Mouse (Mus musculus): ENCODE results near the gene Dcun1d1. TPM values are rescaled to one million over a fixed set of nuclear protein-coding genes. Genes with fewer than 3 reads are reported as not detected.

Gene Dcun1d1
- total RNA-seq, 2 experiments from 2014 or later, result 65.0 to 72.9 TPM

DNA sequence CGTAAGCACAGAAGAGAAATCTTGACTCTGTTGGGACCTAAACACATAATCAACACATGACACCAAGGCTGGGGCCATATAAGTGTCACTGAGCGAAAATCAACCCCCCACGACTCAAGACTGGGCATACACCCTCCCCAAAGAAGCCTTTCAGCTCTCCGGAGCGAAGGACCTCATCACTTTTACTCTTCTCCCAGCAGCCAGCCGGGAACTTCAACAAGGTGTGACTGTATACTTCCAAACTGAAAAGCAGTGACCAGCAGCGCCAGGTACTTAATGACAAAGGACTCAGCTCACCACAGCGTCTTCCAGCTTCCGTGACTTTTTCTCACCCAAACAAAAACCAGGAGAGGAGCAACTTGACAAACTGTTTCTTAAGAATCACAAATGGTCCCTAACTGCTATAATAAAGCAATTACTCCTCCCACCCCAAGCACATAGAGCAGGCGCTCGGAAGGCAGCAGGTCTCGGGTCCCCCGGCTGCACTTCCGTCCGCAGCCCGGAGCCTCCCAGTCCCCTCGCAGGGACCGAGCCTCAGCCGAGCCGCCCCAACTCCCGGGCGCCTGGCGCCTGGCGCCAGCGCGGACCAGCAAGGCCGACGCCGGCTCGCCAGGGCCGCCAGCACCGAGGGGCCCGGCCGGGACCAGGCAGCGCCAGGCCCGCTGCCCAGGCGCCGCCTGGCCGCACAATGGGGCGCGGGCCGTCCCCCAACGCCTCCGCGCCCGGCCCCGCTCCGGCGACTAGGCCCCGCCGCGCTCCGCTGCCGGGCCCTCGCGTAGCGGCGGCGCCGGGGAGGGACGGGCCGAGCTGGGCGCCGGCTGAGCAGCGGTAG lies 5.1 kb downstream of the Dcun1d1 start:
- DNase-seq (ENCODE audit: extremely low spot score in 1 of 2, low spot score in 1 of 2), result peak; percentile 28 to 41

DNA sequence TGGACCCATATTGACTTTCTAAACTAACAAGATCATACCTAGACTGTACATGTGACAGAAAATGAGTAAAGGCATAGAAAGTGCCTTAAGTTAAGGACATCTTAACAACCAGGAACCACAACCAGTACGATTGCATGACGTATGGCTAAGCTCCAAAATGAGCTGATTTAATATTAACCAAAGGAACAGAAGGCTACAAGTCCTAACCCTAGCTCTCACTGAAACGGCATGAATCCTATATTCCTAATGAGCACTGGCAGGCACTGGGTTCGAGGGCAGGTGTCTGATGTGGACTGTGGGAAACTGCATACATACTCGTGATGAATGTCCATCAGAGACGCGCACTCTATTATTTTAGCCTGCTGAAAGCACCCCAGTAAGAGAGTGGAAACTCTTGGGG lies 5.9 kb downstream of the Dcun1d1 start:
- no peak for DNase-seq (ENCODE audit: extremely low spot score in 1 of 2, low spot score in 1 of 2)

DNA sequence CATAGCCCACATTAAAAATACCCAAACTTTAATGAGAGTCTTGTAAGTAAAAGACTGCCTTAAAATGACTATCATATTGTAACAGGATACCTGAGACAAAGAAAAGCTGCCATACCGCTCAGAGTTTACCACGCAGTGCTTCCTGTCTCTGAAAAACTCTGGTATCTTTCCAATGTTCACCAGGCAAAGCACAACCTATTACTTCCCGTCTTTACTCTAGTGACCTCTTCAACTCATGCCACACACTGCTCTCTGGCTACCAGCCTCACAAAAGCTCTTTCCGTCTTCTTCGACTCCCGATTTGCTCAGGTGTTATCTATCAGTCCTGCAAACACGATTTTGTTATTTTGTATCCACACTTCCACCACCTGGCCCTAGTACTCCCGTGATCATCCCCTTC lies 7.4 kb downstream of the Dcun1d1 start:
- no peak for DNase-seq (ENCODE audit: extremely low spot score in 1 of 2, low spot score in 1 of 2)

DNA sequence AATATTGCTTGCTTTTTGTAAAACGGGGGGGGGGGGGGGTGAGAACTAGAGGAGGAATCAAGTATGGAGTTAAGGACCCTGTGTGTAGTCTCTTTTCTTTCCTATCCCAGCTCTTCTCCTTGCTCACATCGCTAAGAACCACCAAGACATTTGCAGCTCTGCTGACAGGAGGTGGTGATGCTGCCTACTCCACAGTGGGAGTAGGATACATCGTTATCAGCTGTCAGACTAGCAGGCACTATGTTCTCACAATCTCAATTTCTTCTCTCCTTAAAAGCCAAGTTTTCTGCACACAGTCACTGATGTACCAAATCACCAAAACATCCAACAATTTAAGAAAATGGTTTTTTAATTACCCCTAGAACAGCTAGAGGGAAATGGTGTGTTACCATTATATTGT lies 7.8 kb downstream of the Dcun1d1 start:
- no peak for DNase-seq (ENCODE audit: extremely low spot score in 1 of 2, low spot score in 1 of 2)

DNA sequence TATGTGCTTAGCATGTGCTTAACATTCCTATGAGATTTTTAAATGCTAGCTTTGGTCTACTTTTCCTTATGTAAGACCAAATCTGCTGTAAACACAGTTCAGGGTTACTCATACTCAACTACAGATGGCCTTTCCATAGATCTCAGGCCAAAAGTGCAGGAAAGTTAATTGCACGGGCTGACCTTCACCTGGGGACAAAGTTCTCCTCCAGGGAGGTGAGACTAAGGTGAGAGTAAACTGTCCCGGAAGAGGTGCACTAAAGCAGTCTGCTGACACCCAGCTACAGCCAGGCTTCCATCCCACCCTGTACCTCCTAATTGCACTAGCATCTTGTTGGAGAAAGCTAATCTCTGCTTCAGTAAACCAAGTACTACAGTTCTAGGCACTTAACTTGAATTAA lies 11.4 kb downstream of the Dcun1d1 start:
- DNase-seq (ENCODE audit: extremely low spot score in 1 of 2, low spot score in 1 of 2), result no peak

DNA sequence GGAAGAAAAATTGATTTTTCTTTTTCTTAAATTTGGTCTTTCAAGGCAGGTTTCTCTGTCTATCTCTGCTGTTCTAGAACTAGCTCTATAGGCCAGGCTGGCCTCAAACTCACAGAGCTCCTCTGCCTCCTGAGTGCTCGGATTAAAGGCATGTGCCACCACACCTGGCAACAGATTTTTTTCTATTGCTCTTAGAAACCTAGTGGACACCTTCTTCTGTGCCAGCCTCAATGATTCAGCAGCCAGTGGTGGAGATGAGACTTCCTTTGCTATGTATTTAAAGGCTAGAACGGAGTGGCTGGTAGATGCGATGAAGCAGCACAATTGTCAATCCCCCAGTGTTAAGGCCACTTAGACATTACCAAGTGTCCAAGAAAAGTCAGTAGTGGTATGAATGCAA lies 13.2 kb downstream of the Dcun1d1 start:
- no peak for DNase-seq (ENCODE audit: extremely low spot score in 1 of 2, low spot score in 1 of 2)

DNA sequence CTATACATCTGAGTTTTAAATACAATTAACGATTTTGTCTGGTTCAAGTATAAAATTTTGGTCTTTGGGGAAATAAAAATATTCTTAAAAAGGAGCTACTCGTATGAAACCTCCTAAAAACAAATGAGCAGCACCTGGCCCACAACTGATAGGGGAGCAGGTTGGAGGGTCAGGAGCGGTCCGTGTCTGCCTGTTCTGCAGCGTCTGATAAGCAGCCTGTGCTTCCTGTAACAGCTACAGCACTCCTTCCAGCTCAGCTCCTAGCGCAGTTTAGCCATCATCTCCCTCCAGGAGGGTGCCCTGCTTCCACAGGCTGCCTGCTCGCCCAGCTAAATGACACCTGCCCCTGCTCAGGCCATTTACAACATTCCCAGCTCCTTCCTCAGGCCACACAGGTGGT lies 13.8 kb downstream of the Dcun1d1 start:
- no peak for DNase-seq (ENCODE audit: extremely low spot score in 1 of 2, low spot score in 1 of 2)

DNA sequence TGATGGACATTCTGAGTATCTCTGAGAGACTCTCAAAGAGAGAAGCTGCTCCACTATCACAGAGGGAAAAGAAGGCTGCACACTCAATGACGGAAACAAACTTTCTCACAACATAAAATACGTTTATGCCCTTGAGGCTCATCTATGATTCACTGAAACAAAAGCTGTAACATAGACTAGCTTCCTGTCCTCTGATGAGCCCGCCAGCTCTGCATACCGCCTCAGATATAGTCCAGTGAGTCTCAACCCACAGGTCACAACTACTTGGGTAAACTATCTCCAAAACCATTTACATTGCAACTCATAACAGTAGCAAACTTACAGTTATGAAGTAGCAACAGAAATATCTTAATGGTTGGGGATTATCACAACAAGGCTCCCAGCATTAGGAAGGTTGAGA lies 14.7 kb downstream of the Dcun1d1 start:
- no peak for DNase-seq (ENCODE audit: extremely low spot score in 1 of 2, low spot score in 1 of 2)

DNA sequence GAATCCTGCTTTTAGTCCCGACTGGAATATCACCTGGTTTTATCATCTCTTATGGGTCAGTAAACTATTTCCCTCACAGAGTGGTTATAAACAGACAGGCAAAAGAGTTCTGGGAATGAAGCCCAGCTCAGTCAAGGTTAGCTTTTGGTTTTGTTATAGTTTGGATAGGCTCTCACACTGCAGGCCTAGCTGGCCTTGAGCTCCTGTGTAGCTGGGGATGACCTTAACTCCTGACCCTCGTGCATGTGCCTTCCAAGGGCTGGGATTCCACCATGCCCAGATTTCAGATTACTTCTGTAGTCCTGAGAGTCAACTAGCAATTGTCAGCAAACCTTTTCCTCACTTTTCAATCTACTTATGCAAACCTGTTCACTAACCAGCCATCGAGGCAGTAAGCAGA lies 19.0 kb downstream of the Dcun1d1 start:
- DNase-seq (ENCODE audit: extremely low spot score in 1 of 2, low spot score in 1 of 2), result no peak

DNA sequence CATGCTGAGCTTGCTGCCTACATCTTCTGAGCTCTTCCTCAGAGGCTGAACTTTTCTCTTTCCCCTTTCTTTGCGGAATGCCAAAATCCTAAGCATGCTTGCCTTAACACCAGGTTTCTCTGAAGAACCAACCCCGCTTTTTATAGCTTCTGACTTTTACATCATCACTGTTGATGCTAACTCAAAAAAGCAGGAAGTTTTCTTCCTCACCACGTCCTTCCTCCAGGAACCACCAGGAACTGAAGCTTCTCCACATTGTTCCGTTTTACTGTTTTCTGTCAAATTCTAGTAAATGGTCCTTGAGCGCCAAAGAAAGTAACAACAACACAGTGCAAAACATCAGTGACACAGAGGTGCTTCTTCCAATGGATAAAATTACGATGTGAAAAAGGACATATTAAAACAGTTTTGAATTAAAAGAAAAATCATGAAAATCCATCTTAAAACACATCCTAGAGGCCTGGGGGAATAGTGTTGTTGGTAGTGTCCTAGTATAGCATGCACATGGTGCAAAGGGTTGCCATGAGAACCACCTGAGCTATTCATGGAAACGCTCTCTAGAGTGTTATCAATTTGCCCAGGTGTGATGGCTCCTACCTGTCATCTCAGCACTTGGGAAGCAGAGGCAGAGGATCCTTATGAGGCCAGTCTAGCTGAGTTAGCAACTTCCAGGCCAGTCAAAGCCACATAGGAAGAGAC lies 28.1 kb downstream of the Dcun1d1 start:
- no peak for DNase-seq (ENCODE audit: extremely low spot score in 1 of 2, low spot score in 1 of 2)

DNA sequence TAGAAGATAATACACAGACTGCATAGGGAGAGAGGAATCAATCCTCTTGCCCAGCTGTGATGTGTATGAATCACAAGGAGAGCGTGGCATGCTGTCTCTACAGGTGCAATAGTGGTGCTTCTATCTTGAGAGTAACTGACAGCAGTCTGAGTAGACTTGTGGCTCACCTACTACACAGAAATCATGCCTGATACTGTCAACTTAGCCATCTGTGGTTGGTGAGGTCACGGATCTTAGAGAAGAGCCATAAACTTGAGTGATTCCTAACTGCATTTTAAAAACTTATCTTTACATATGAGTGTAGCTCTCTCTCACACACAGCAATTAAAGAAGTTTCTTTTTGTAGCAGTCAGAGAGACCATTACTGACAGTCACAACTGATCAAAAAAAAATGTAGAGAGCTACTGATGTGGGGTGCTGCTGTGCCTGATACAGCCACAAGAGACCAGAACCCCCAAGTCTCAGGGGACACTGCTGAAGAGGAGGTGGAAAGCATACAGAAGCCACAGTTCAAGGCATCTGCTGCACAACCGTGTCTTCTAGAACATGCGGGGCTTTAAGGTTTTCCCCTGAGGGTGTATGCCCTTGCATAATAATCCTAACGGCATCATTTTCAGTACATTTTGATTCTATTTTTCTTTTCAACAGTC lies 36.6 kb downstream of the Dcun1d1 start:
- no peak for DNase-seq (ENCODE audit: extremely low spot score in 1 of 2, low spot score in 1 of 2)

DNA sequence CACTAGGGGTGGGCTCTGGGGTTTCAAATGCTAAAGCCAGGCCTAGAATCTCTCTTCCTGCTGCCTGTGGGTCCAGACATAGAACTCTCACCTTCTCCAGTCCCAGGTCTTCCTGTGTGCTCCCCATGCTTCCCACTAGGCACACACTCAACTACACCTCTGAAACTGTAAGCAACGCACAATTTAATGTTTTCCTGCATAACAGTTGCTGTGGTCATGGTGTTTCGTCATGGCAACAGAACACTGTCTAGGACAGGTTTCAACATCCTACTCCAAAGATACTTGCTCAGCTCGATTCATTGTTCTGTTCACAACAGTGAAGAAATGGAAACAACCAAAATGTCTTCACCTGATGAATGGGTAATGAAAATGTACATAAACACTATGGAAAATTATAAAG lies 38.1 kb downstream of the Dcun1d1 start:
- no peak for DNase-seq (ENCODE audit: extremely low spot score in 1 of 2, low spot score in 1 of 2)

DNA sequence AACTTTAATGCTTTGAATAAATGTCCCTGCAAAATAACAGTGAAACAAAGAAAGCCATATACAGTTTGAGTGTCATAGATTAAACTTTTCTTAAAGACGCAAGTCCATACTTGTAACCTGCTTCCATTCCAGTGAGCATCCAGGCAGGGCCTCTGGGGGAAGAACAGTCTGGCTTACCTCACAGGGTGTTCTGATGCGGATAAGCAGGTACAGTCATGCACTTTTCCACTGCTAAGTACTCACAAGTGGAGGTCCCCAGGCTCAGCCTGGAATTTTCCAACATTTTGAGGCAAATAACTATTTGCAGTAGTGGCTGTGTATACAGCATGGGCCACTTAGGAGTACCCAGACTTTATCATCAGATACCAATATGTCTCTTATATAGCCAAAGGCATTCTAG lies 39.3 kb downstream of the Dcun1d1 start:
- DNase-seq (ENCODE audit: extremely low spot score in 1 of 2, low spot score in 1 of 2), result no peak

DNA sequence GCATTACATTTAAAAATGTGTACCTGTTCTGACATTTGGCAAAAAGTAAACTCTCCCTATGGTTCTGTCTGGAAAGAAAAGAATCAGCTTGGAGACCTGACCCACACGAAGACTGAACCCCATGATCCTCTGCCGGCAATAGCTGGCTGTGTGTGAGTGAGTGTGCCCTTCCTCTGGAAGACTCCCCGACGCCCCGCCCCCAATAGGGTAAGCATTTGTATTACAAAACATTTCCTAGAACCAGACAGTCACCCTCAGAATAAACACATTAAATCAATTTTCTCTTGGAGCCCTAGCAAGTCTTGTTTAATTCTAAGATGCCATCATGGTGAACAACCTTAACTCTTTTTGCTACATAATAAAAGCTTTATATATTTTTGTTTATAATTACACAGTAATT lies 44.1 kb downstream of the Dcun1d1 start:
- DNase-seq (ENCODE audit: extremely low spot score in 1 of 2, low spot score in 1 of 2), result no peak

DNA sequence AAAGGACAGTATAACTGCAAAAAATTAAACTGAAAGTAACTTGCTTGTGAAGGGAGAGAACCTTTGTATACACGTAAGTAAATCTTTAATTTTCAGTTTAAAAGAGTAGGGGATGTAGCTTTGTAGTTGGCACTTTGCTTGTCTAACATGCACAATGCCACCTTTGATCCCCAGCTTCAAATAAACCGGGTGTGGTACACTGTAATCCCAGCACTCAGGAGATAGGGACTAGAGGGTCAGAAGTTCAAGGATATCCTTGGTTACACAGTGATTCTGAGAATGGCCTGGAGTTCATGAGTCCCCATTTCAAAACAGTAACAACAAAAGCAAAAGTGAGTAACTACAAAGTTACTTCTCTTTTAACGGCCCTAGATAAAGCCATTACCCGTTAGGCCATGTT lies 46.1 kb downstream of the Dcun1d1 start:
- no peak for DNase-seq (ENCODE audit: extremely low spot score in 1 of 2, low spot score in 1 of 2)

DNA sequence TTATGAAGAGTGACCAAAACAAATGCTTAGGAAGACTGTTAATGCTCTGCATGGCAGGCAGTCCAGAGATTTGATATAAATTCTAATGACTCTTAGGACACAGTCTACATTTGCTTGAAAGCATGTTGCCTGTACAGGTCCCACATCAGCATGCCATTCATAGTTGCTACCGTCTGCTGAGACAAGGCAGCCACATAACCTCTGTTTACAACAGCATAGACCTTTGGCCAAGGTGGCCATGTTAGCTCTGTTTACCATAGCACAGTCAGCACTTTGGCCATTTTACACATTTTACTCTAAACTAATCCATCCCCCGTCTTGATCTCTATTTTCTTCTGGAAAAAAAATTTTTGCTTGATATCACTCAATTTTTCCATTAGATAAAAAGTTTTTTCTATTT lies 47.7 kb downstream of the Dcun1d1 start:
- no peak for DNase-seq (ENCODE audit: extremely low spot score in 1 of 2, low spot score in 1 of 2)

DNA sequence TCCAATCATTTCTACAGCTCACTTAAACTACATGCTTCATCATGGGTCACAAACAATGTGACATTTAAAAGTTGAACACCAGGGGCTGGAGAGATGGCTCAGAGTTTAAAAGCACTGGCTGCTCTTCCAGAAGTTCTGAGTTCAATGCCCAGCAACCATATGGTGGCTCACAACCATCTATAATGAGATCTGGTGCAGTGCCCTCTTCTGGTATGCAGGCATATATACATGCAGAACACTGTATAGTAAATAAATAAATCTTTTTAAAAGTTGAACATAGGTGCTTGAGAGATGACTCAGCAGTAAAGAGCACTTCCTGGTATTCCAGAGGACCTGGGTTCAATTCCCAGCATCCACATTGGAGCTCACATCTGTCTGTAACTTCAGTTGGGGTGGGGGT lies 54.0 kb downstream of the Dcun1d1 start:
- DNase-seq (ENCODE audit: extremely low spot score in 1 of 2, low spot score in 1 of 2), result no peak

DNA sequence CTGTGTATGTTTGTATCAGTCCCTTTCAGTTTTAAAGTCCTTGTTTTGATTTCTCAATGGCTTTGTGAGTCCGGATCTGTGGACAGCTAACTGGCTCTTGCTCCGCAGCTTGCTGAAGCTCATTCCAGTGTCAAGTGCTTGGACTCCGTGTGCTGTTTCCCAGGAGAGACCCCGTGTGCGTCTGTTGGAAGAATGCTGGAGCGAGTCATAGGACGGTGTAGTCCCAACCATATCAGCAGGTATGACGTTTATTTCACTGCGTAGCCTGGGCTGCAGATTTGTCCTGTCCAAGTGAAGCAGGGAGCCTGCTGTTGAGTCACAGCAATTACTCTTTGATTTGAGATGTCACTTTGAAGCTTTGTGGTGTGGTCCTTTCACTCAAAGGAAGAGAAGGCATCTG lies 87.9 kb downstream of the Dcun1d1 start:
- no peak for DNase-seq (ENCODE audit: extremely low spot score in 1 of 2, low spot score in 1 of 2)
